Mouse (Mus musculus) left cerebral cortex, adult 2 months (tissue): ENCODE results near the gene Nrn1l. TPM values are rescaled to one million over a fixed set of nuclear protein-coding genes. Genes with fewer than 3 reads are reported as not detected.

ENCODE experiments used
- DNase-seq, 2 experiments: peaks; one replicate each; pipeline ENCODE4 v3.0.0; 2021 to 2022; ENCODE audit warnings: low spot score in 2 of 2, mixed read lengths in 1 of 2; ENCODE audit errors: extremely low spot score in 1 of 2
- H3K27ac ChIP-seq: fragments of 200-600 bp; 2 replicates; pipeline ENCODE4 v1.8.1; 2022
- H3K4me3 ChIP-seq: fragments of 200-600 bp; 2 replicates; pipeline ENCODE4 v1.8.1; 2022
- CTCF ChIP-seq: fragments of 200-600 bp; IDR thresholded peaks from 2 replicates; pipeline ENCODE4 v1.8.1; 2022; ENCODE audit warnings: antibody characterized with exemption, mild to moderate bottlenecking, moderate library complexity
- intact Hi-C: fragments of 180-260 bp; cut with DNase I; formaldehyde crosslinking; loops from one replicate; pipeline ENCODE4 v1.15.1; 2025
- total RNA-seq, 2 experiments: library from RNA; stranded (reverse); gene quantifications; 2 replicates each; pipeline ENCODE4 v1.2.3; 2021

The Nrn1l gene
- total RNA-seq, 2 experiments from 2014 or later = 3.5 to 3.7 TPM

GRCm38 (mm10) chr8:105892432-105892831 lies 935 bp upstream of the Nrn1l start:
- no peak overlapping the region for H3K27ac ChIP-seq
- intact Hi-C loops = loop anchor here (2.0 kb wide), 1 partner anchor 38 kb away; no protein-coding TSS in a partner anchor
- DNase-seq = peak in 1 of 2 experiments; percentile 46

DNA sequence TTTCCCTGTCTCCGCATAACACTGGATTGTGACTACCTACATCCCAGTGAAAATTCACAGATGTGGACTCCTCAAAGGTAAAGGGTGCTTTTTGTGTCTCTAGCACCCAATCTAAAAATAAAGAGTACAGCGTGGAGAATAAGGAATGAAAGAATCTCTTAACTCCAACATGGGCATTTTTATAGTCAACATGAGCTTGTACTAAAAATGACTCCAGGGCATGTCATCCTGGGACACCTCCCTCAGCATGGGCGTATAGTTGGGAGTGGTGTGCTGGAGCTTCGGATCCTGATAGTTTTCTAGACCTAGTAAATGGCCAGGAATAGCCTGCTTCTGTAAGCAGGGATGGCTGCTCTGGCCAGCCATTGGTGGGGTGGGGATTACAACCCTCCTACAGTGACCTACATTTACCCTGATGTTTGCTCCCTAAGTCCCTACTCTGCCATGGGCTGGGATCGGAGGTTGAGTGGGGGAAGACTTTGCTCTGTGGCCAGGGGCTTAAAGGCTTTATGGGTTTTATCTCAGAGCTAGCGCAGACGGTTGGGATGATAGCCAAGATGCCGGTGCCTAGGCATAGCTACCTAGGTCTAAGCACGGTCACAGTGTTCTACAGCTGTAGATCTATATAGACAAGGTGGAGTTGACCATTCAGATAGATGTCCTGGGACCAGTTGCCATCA lies 4.6 kb downstream of the Nrn1l start:
- no peak for DNase-seq
- intact Hi-C loops = no loop called here
- Histone ChIP-seq H3K4me3 (no peak overlapping the region), H3K27ac (no peak overlapping the region)
- TF ChIP-seq CTCF = no peak

More at GRCm38 (mm10) chr8:105892432-105892831, 935 bp upstream of the Nrn1l start:
- TF ChIP-seq CTCF = peak; percentile 68
- no peak overlapping the region for H3K4me3 ChIP-seq

DNA sequence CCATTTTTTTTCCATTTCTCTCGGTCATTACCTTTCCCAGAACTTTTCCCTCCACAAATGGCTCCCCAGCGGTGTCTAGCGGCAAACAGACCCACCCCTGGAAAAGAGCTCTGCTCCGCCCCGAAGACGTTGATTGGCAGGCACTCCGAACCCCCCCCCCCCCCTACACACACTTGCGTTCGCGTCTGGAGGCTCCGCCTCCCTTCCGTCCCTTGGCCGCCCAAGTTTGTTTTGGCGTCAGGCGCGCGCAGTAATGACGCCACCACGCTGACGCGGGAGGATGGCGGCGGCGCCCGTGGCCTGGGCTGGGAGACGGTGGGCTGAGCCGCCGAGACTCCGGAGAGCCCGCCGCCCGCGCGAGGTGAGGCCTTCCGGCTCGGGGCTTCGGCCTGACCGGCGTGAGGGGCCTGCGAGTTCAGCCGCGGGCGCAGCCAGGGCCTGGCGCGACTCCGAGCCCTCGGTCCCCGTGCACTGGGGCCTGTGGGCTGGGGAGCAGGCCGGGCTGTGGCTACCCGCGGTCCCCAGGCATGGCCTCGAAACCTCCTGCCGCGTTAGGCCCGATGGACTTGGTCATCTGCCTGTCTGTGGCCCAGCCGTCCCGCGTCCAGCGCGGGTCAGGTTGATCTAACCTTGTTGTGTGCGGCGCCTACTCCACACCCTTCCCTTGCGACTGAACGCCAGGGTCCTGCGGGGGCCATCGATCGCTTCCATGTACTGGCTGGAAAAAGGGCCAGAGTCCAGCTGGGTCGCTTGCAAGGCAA lies 7.0 kb downstream of the Nrn1l start, which contains the start of gene Pskh1:
TSS of gene Pskh1 (plus strand) at position 262 of the 761 bp plus-strand sequence.
- H3K27ac ChIP-seq = peak within 1 kb of the TSS; percentile 97
- intact Hi-C loops = loop anchor here (2.0 kb wide), 1 partner anchor 110 kb away; the partner anchor contains the start of gene Ddx28
- no peak for TF ChIP-seq CTCF
- DNase-seq = peak; percentile 92 to 96
- peak within 1 kb of the TSS; percentile 98 for H3K4me3 ChIP-seq

DNA sequence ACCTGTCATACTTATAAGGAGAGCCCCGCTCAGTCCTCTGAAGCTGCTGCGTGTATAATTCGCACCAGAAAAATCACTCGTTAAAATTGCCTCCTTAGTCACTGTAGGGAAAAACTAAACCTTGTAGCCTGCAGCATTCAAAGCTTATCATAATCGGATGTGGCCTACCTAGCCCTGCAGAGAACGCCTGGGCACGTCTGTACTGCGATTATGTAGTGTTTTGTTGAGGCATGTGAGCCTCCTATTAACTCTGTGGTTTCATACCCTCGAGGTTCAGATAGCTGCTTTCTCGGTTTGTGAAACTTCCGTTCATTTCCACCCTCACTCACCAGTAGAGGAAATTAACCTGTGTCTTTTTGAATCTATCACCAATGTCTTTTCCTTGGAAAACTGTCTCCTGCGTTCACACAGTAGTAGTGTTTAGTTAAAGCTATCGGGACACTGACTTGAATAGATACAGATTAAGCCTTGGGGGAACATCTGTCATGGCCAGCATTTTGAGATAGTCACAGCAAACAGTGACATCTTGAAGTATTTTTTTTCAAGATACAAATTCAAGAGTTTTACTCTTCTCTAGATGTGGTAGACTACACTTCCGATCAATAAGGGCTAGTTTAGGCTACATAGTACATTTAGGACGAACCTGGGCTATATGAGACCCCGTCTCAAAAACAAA lies 7.7 kb downstream of the Nrn1l start:
- TF ChIP-seq CTCF = no peak
- DNase-seq = no peak
- Histone ChIP-seq H3K4me3 (peak overlapping the region; percentile 98), H3K27ac (peak overlapping the region; percentile 97)
- intact Hi-C loops = loop anchor here (2.0 kb wide), 1 partner anchor 110 kb away; the partner anchor contains the start of gene Ddx28

DNA sequence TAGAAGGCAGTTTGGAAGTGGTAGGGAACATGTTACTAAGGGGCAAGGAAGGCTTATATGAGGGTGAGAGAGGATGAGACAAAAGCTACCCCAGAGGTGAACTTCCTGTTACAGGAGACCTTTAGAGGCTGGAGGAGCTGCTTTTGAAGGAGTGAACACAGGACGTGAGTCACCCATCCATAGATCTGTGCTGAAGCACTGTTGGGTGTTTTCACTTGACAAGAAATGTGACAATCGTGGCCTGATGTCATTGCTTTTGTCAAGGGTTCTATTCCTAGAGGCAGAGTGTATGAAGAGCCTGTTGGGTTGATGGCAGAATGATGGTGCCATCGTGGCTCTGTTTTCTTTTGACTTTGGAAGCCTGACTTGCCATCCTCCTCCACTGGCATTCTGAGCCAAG lies 26.0 kb downstream of the Nrn1l start:
- TF ChIP-seq CTCF = no peak
- peak in 1 of 2 experiments; percentile 20 for DNase-seq
- intact Hi-C loops = no loop called here
- Histone ChIP-seq H3K27ac (peak overlapping the region; percentile 38; the same call in 1 of the 2 replicates), H3K4me3 (no peak overlapping the region)

- intact Hi-C loops = no loop called here
- peak overlapping the region; percentile 80 for H3K27ac ChIP-seq
- no peak for TF ChIP-seq CTCF
- no peak for DNase-seq
- no peak overlapping the region for H3K4me3 ChIP-seq
Observed at GRCm38 (mm10) chr8:105925123-105925522, 31.8 kb downstream of the Nrn1l start.

DNA sequence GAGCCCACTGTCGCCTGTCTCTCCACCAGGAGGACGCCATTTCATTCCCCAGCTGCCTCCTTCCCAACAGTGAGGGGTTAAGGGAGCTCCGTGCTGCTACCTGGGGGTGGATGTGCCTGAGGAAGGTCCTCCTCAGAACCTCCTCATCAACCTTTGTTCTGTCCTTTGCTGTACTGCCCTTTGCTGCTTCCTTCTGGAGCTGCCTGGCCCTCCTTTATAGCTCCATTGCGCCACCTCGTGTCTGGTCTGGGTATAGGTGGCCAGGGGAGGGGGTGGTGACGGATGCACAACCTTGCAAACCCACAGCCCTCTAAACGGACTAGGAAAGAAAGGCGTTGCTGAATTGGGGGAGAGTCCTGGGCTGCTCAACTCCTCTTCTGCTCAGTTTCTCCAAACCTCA lies 37.2 kb downstream of the Nrn1l start:
- Histone ChIP-seq H3K27ac (peak overlapping the region; percentile 82), H3K4me3 (no peak overlapping the region)
- intact Hi-C loops = loop anchor here (1.0 to 2.0 kb wide), 4 partner anchors 38 to 216 kb away; partner anchors contain the start of genes Nrn1l and Thap11
- TF ChIP-seq CTCF = peak; percentile 92
- DNase-seq = peak; percentile 74 to 92

GRCm38 (mm10) chr8:105931271-105931670 lies 37.9 kb downstream of the Nrn1l start:
- no peak overlapping the region for H3K4me3 ChIP-seq
- H3K27ac ChIP-seq = peak overlapping the region; percentile 82
- no peak for TF ChIP-seq CTCF
- DNase-seq = no peak
- intact Hi-C loops = loop anchor here (2.0 kb wide), 3 partner anchors 38 to 96 kb away; partner anchors contain the start of genes Nrn1l and Thap11

- H3K27ac ChIP-seq = no peak overlapping the region
- no peak overlapping the region for H3K4me3 ChIP-seq
- intact Hi-C loops = no loop called here
- DNase-seq = no peak
- no peak for TF ChIP-seq CTCF
Observed at GRCm38 (mm10) chr8:105932525-105932924, 39.2 kb downstream of the Nrn1l start.

GRCm38 (mm10) chr8:105933762-105934161 lies 40.4 kb downstream of the Nrn1l start, which contains the start of gene Ctrl:
Gene Ctrl, minus strand, starts transcription at chr8:105933862.
- no peak within 1 kb of the TSS for H3K27ac ChIP-seq
- TF ChIP-seq CTCF = no peak
- intact Hi-C loops = no loop called here
- no peak within 1 kb of the TSS for H3K4me3 ChIP-seq
- no peak for DNase-seq

- Histone ChIP-seq H3K4me3 (no peak overlapping the region), H3K27ac (no peak overlapping the region)
- intact Hi-C loops = no loop called here
- TF ChIP-seq CTCF = no peak
- DNase-seq = no peak
Observed at GRCm38 (mm10) chr8:105935105-105935504, 41.7 kb downstream of the Nrn1l start.
